Mouse (Mus musculus): ENCODE measurements around the gene Tacc2.

The Tacc2 gene

DNA sequence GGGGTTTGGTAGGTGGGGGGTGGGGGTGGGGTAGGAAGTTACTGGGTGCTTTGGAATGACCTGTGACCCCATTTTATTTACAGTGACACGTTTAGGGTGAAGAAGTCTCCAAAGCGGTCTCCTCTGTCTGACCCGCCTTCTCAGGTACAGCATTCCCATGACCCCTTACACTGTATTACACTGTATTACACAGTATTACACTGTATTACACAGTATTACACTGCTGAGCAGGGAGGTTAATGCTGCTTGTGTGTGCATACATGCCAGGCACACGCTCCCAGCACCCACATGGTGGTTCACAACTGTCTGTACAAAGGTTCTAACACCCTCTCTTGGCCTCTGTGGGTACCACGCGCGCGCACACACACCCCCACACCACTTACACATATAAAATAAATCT is 156.2 kb downstream of the Tacc2 start:
- no peak for DNase-seq

DNA sequence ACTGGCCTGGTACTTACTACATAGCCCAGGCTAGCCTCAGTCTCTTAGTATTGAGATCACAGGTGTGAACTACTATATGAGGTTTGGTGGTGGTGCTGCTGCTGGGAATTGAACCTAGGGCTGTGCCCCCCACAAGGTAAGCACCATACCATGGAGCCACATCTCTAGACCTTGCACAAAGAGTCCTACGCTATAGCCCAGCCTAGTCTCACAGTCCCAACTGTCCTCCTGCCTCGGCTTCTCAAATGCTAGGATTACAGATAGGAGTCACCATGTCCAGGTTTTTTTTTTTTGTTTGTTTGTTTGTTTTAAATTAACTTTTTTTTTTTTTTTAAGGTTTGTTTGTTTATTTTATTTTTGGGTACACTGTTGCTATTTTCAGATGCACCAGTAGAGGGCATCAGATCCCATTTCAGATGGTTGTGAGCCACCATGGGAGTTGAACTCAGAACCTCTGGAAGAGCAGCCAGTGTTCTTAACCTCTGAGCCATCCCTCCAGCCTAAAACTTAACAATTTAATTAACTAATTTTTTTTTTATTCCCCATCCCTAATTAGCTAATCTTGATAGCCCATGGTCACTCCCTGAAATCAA is 157.1 kb downstream of the Tacc2 start:
- no peak for DNase-seq

DNA sequence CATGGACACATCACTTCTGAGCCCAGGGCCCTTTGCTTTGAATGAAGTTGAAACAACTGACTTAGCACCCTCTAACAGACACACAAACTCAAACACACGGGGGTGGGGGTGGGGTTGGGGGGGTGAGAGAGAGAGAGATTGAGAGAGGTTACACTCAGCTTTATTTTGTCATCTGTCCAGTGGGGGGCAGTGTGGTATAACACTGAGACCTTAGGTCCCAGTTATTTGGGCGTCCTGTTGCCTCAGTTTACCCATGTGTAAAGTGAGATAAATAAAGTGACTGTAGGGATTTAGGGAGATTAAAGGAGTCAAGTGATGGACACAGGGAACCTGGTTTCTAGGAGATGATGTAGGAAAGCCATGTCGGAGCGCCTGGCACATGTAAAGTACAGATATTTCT is 163.9 kb downstream of the Tacc2 start:
- DNase-seq = no peak

DNA sequence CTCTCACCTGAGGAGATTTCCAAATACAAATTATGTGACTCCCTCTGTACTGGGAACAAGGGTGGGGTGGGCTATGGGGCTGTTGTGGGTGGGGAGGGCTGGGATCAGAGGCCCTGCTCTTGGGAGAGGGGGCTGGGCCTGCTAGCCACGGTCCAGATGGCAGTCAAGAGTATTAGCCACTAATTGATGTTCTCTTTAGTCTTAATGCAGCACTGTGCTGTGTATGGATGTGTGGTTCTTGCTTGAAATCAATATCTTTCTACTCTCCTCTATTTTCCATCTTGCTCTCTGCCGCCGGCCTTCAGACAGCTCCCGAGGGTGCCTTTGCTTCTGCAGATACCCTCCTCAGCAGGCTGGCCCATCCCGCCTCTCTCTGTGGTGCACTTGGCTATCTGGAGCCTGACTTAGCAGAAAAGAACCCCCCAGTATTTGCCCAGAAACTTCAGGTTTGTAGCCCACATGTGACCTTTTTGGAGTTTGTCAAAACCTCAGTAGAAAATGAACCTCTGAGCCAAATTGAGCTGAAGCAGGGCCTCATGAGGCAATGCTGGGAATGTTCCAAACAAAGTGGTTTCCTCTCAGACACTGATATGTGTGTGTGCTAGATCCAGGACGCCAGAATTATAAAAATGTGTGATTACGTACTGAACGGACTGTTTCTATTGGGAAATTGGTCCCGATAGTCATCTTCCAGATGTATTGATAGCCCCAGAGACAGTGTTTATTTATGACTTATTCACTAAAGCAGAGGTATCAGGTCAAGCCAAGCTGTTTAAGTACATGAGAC is 166.2 kb downstream of the Tacc2 start:
- DNase-seq = no peak

DNA sequence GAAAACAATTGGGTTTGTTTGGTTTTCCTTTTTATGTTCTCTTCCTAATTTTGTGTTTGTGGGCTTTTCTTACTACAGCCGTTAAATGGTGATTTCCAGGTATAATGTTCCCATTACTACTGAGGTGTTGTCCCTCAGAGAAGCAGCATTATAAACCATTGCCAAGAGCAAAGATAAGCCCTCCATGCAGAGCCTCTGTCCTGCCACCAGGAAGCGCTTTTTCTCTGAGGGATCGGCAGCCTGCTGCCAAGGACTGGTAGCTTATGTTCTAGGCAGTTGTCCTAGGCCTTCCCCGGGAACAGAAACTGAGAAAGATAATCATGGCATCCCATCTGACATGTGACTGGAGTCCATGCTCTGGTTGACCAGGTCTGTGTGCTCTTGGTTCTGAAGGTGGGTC is 171.9 kb downstream of the Tacc2 start:
- no peak for DNase-seq

DNA sequence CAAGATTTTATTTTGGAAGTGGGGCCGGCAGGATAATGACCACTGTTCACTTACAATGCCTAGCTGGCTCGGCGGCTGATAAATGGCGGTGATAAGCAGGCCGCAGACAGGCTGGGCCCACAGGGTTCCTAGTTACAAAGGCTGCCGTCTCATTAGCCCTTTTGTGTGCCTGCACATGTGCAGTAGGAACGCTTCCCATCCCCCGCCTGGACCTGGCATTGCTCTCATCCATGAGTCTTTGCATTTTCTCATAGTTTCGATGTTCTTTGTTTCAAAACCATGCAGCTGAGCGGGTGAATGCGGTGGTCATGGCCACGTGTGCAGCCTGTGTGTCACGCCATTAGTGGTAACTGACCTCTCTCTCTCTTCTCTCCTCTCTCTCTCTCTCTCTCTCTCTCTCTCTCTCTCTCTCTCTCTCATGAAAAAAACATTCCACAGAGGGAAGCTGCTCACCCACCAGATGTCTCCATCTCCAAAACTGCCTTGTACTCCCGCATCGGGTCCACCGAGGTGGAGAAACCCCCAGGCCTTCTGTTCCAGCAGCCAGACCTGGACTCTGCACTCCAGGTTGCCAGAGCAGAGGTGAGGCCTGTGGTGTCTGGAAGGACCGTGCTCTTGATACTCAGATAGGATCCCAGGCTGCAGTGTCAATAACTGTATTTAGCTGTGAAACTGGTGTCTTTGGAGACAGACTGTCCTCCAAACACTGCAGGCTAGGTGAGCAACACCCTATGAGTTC is 173.7 kb downstream of the Tacc2 start:
- peak; percentile 42 for DNase-seq

DNA sequence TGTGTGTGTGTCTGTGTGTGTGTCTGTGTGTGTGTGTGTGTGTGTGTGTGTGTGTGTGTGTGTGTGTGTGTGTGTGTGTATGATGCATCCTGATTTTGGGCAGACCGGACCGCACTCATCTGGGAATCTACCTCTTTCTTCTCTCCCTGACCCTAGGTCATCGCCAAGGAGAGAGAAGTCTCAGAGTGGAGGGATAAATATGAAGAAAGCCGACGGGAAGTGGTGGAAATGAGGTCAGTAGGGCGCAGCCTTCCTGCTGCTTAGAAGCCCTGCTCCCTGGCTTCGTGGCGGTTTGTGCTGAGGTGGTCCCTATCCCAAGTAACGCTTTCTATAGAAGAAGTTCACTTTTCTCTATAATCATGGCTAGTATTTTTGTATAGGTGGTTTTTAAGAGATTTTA is 174.4 kb downstream of the Tacc2 start:
- no peak for DNase-seq

DNA sequence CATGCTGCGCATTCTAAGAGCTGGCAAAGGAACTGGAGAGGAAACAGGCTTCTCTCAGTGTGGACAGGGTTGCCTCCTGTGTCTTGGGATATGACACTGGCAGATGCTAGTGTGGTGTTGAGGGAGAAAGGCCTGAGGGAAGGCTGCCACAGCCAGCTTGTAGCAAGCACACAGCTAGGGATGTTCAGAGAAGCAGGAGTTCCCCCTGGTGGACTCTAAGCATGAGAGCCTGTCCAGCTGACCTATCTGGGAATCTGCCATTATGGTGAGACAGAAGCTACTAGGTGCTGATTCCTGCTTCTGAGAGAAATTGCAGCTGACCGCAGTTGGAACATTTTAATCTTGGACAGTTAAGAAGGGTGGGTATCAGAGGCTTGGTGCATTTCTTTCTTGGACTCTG is 177.6 kb downstream of the Tacc2 start:
- no peak for DNase-seq

DNA sequence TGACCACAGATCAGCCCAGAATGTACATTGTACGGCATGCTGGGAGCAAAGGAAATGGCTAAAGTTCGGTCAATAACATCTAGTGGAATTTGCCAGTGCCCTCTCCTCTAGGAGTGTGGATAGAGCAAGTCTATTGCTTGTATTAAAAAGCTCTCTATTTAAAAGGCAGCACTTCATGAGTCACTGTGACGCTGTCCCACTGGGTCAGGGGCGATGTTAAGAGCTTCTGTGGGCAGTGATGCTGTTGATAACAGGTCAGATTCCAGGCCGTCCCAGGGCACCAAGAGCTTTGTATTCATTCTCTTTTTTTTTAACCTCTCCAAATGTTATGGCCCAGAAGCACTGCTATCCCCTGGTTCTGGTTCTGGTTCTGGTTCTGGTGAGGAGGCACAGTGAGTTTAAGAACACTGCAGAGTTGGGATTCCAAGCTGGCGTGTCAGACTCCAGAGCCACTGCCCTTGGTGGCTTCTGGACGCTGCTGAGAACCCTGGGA is 179.2 kb downstream of the Tacc2 start:
- DNase-seq = no peak

DNA sequence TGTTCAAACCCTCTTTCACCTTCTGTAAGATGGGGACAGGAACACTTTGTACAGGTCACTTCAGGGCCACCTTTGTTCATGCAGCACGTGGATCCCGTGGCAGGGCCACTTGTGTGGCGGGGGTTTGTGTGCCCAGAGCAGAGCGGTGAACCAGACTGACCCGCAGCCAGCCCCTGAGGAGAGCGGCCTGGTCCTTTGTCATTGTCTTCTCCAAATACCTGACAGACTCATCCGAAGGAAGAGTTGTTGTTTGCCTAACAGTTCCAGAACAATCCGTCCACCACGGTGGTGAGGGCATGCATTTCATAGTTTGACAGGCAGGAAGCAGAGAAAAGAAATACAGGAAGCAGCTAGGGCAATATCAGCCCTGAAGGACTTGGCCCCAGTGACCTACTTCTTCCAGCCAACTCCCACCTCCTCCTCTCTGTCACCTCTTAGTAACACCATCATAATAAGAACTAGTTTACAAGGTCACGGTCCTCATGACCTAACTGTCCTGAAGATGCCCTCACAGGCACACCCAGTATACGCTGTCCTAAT is 180.2 kb downstream of the Tacc2 start:
- no peak for DNase-seq

DNA sequence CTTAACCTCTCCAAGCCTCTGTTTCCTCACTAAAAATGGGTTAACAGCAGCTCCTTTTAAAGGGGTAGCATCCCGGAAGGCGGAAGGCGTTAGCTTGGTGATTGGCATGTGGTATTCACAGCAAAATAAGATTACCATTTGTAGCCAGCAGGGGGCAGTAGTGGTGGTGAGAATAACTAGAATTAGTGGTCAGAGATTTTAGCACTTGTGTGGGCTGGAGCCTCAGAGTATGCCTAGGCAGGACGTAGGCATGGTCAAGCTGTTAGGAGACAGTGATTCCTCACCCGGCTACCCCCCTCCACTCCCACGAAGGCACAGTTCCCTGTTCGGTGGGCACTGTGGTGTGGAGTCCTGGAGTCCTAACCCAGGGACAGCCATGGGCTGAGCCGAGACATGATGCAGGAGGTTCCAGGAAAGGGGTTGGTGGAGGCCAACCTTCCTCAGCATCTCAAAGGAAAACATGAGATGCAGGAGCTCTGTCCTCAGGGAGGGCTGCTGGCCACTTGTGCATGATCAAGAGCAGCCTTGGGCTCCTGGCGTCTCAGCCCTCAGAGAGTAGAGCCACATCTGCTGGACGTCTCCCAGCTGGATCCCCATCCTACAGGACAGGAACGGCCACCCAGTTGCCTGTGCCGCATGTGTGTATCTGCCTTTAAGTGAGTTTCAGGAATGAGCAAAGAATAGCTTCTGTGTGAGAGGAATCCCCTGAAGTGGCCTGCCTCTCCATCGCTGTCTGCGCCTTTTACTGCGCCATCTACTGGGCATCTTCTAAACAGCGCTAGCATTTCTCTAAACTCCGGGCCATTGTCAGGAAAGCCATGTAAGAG is 185.0 kb downstream of the Tacc2 start:
- DNase-seq = peak; percentile 67

DNA sequence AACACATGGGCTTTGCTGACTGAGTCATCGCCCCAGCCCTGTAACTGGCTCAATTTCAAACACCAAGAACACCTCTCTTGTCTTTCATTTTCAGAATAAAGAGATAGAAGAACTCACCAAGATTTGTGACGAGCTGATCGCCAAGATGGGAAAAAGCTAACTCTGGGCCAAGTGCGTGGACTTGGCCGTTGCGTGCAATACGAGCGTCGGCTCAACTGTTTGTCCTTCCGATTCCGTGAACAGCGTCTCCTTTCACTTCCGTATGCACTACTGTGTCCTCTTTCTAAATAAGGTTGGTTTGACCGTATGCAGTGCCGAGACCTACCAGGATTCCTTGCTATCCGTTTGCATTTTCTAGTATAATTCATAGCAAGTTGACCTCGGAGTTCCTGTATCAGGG is 186.9 kb downstream of the Tacc2 start:
- DNase-seq = no peak

DNA sequence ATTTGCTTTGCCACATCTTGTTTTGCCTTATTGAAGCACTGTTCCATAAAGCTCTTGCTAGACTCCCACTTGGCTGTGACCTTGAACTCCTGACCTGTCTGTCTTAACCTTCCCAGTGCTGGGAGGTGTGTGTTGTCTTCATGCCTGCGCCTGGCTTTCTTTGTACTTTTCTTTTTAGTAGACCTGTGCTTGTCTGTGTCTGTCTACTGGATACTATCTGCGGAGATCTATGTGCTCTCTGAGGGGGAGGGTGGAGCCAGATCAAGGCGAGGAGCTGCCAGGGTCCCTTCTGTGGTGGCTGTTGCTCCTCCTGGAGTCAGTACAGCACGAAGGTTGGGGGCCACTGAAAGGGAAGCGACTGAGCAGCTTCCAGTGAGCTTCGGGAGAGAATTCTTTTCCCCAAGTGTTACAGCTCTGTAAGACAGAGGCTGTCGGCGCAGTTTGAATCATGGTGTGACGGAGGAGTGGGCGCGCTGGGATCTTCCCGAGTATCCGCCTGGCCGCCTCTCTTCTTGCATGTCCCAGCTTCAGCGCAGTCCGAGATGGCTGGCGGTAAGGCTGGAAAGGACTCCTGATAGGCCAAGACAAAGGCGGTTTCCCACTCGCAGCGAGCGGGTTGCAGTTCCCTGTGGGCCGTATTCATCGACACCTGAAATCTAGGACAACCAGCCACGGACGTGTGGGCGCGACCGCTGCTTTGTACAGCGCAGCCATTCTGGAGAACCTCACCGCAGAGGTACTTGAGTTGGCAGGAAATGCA is 189.4 kb downstream of the Tacc2 start:
- no peak for DNase-seq

DNA sequence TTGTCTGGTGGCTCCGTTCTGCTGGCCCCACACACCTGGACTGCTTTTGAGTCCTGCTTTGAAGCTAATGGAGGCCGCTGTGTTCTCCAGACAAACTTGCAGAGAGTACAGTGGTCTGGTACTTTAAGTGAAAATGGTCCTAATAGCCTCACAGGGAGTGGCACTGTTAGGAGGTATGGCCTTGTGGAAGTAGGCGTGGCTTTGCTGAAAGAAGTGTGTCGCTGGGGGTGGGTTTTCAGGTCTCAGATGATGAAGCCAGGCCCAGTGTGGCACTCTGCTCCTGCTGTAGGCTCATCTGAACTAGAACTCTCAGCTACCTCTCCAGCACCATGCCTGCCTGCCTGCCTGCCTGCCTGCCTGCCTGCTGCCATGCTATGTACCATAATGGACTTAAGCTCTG is 190.9 kb downstream of the Tacc2 start:
- no peak for DNase-seq

DNA sequence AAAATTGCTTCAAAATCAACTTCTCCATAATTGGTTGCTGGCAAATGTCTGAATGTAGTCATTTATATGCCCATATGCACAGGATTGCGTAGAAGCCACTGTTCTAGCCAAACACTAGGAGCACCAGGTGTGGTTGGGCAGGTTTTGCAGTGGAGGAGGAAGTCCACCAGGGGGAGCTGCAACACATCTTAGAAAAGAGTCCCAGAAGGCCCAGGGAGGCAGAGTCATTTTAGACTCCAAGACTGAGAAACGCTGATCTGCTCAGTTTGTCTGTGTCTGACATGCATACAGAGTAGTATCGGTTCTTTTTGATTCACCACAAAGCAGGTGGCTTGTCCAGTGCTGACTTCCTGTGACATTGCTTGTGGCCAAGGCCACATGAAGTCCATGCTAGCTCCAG is 193.5 kb downstream of the Tacc2 start:
- DNase-seq = peak; percentile 82

DNA sequence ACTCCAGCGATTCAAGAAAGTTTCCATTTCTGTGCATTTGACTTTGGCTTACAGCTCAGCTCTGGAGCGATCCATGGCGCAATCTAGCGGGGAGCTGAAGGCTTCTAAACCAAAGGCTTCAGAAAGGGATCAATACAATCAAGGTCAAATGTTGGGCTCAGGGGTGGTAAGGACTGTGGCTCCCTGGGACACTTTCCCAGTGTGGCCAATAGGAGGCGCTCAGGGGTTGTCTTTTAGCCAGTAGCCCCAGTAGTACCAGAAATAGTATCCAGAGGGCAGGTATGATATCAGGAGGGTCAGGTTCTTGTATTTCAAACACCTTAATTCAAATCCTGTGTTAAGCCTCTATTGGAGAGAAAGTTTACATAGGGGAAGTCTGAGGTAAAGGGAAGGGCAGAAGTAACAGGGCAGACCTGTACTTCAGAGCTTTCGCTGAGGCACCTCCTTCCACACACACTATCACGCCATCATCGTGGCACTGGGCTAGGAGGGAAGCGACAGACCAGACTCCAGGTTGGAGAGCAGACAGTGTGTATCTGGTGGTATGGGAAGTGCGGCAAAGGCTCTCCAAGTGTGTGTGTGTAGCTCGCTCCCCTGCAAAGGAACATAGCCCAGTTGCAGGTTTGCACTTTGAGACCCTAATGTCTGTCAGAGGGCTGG is 196.1 kb downstream of the Tacc2 start:
- DNase-seq = no peak

DNA sequence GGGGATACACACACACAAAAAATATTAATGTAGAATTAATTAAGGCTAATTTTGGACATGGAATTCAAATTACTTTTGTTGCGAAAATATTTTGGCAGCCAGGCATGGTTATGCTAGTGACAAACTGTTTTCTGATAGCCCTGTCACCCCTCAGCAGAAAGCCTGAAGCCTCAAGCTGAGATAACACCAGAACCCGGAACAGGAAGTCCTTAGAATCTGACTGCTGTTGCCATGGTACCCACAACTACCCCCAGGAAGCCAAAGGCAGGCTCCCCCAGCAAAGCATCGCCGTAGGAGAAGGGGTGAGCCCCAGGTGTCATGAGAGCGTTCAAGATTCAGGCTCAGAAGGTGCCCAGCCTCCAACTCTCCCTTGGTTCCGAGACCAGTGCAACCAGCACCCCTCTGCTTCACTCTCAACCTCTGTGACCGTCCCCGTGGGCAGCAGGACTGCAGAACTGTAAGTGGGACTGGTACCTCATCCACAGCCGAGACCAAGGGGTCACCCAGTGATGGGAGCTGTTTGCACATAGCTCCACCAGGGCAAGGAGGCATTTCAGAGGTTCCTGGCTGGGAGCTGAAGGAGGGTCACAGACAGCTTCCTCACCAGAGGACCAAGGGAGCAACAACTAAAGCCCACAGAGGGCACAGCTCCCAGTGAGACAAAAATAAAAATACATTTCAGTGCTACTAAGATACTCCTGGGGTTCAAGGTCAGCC is 196.8 kb downstream of the Tacc2 start, which contains the start of gene Btbd16:
Btbd16 (plus strand) TSS at position 156 of the 717 bp plus-strand sequence.
- DNase-seq = no peak

DNA sequence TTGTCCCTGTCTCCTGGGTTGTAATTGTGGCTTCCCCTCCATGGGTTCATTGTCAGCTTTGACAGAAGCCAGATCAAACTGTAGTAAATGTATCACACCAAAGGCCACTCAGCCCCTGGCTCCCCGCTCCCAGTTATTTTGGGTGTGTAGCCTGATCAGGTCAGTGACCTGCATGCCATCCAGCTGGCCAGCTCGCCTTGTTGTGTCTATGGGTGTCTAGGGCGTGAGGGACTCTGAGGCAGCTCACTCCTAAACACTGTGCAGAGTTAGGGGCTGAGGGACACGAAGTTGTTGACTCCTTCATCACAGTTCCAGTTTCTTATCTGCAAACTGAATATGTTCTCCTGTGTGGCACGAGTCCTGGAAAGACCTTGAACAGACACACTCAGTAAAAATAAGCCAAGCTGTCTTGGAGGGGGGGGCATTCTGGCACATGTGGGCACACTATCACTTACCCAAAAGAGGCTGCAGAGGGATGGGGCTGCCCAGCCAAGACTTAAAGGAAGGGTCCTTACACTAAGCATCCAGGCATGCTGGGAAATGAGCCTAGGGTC is 203.7 kb downstream of the Tacc2 start:
- DNase-seq = no peak

DNA sequence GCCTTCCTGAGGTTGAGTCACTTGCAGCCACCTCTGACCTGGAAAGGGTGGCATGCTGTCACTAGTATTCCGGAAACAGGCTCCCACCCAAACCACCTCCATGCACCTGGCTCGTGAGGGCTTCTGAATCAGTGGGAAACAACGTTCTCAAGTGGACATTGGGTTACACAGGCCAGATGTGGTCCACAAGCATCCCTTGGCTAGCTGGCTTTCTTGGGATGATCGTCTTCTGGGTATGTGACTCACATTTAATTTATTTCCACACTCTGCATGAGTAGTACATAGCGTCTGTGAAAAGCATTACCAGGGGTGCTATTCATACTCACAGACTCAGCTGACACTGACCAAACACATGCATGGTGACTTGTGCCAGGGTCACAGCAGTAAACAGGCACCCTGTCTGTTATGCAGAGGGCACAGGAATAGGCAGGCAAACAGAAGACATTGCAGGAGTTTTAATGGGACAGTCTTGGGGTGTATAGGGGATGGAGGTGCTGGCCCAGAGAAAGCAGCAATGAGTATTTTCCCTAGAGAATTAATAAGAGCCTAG is 205.3 kb downstream of the Tacc2 start:
- no peak for DNase-seq

All from right cerebral cortex, postnatal 14 days (tissue).